Mouse (Mus musculus) forebrain, embryonic 12.5 days (tissue): ENCODE measurements around the gene Ankrd63. TPM values are rescaled to one million over a fixed set of nuclear protein-coding genes. Genes with fewer than 3 reads are reported as not detected.

Experiments
- ATAC-seq: fragments of 200-750 bp; cut with Nextera tagmentation; 2 replicates; pipeline ENCODE4 v1.8.0; 2017; ENCODE audit warnings: moderate TSS enrichment; ENCODE audit not compliant: low FRiP score
- H3K27ac ChIP-seq: fragments of 300-500 bp; sonication (generic); 2 replicates; pipeline ENCODE4 v1.5.1; 2016; ENCODE audit warnings: mild to moderate bottlenecking
- H3K27me3 ChIP-seq: fragments of 300-500 bp; sonication (generic); 2 replicates; pipeline ENCODE4 v1.6.1; 2016; ENCODE audit warnings: mild to moderate bottlenecking
- H3K36me3 ChIP-seq: fragments of 300-500 bp; sonication (generic); replicated peaks from 2 replicates; pipeline ENCODE4 v1.6.1; 2016; ENCODE audit warnings: mild to moderate bottlenecking
- H3K4me1 ChIP-seq: fragments of 300-500 bp; sonication (generic); 2 replicates; pipeline ENCODE4 v1.6.1; 2016
- H3K4me2 ChIP-seq: fragments of 300-500 bp; sonication (generic); 2 replicates; pipeline ENCODE4 v1.6.1; 2016; ENCODE audit warnings: mild to moderate bottlenecking, moderate library complexity
- H3K4me3 ChIP-seq: fragments of 300-500 bp; sonication (generic); replicated peaks from 2 replicates; pipeline ENCODE4 v1.5.1; 2016; ENCODE audit warnings: mild to moderate bottlenecking
- H3K9ac ChIP-seq: fragments of 300-500 bp; sonication (generic); 2 replicates; pipeline ENCODE4 v1.6.1; 2016; ENCODE audit warnings: mild to moderate bottlenecking
- H3K9me3 ChIP-seq: fragments of 300-500 bp; sonication (generic); 2 replicates; pipeline ENCODE4 v1.6.1; 2016
- WGBS: fragments of 180-500 bp; shearing (Covaris S2); methylation state at CpG from one replicate; pipeline ENCODE4 v1.1.7; 2016; 5-methylcytosine and 5-hydroxymethylcytosine counted together
- polyA plus RNA-seq: library from polyadenylated mRNA; unstranded; fragments of >200 nt; fragmentation: Nextera tagmentation; extraction: Ambion mirVana; gene quantifications from 2 replicates; pipeline ENCODE4 v1.2.1, GENCODE M21; 2016

The Ankrd63 gene
- polyA plus RNA-seq, 1 experiment from 2014 or later, result 0.04 TPM

GRCm38 (mm10) chr2:118741183-118741582 lies 37.4 kb upstream of the Ankrd63 start:
- ATAC-seq, result no peak
- WGBS, result 77% methylated on average over 9 of the region's 9 CpGs
- H3K9me3 ChIP-seq, result no peaks in the 10 kb centered on the region

GRCm38 (mm10) chr2:118740341-118740740 lies 36.6 kb upstream of the Ankrd63 start:
- 73% methylated on average over 3 of the region's 3 CpGs for WGBS
- H3K27me3 ChIP-seq, result peaks cover 38% of the 10 kb centered on the region
- no peak for ATAC-seq

More at GRCm38 (mm10) chr2:118741183-118741582, 37.4 kb upstream of the Ankrd63 start:
- H3K4me1 ChIP-seq, result peaks cover 9% of the 10 kb centered on the region
- H3K4me2 ChIP-seq, result no peak overlapping the region
- H3K9ac ChIP-seq, result no peak overlapping the region
- no peaks in the 10 kb centered on the region for H3K36me3 ChIP-seq
- no peak overlapping the region for H3K4me3 ChIP-seq
- H3K27ac ChIP-seq, result no peak overlapping the region
- H3K27me3 ChIP-seq, result peaks cover 38% of the 10 kb centered on the region

GRCm38 (mm10) chr2:118733341-118733740 lies 29.6 kb upstream of the Ankrd63 start:
- 59% methylated on average over 5 of the region's 5 CpGs for WGBS
- Histone ChIP-seq H3K4me2 (no peak overlapping the region), H3K9ac (no peak overlapping the region), H3K36me3 (no peaks in the 10 kb centered on the region), H3K9me3 (no peaks in the 10 kb centered on the region), H3K4me1 (peaks cover 4% of the 10 kb centered on the region), H3K4me3 (no peak overlapping the region), H3K27me3 (peaks cover 31% of the 10 kb centered on the region), H3K27ac (no peak overlapping the region)
- ATAC-seq, result no peak

More at GRCm38 (mm10) chr2:118740341-118740740, 36.6 kb upstream of the Ankrd63 start:
- no peak overlapping the region for H3K4me3 ChIP-seq
- peaks cover 9% of the 10 kb centered on the region for H3K4me1 ChIP-seq
- no peak overlapping the region for H3K4me2 ChIP-seq
- no peak overlapping the region for H3K9ac ChIP-seq
- no peaks in the 10 kb centered on the region for H3K9me3 ChIP-seq
- H3K36me3 ChIP-seq, result no peaks in the 10 kb centered on the region
- H3K27ac ChIP-seq, result no peak overlapping the region

GRCm38 (mm10) chr2:118731981-118732380 lies 28.2 kb upstream of the Ankrd63 start:
- ATAC-seq, result no peak
- WGBS, result 89% methylated on average over 5 of the region's 5 CpGs
- no peak overlapping the region for H3K27ac ChIP-seq
- no peaks in the 10 kb centered on the region for H3K9me3 ChIP-seq
- peaks cover 4% of the 10 kb centered on the region for H3K4me1 ChIP-seq
- H3K4me2 ChIP-seq, result no peak overlapping the region
- no peaks in the 10 kb centered on the region for H3K36me3 ChIP-seq
- H3K4me3 ChIP-seq, result no peak overlapping the region
- peaks cover 44% of the 10 kb centered on the region for H3K27me3 ChIP-seq
- H3K9ac ChIP-seq, result no peak overlapping the region

- no peaks in the 10 kb centered on the region for H3K36me3 ChIP-seq
- peaks cover 4% of the 10 kb centered on the region for H3K4me1 ChIP-seq
- H3K9ac ChIP-seq, result no peak overlapping the region
- H3K4me3 ChIP-seq, result no peak overlapping the region
- WGBS, result 4% methylated on average over 3 of the region's 3 CpGs
- peaks cover 56% of the 10 kb centered on the region for H3K27me3 ChIP-seq
- no peak overlapping the region for H3K27ac ChIP-seq
- no peak overlapping the region for H3K4me2 ChIP-seq
- peak; percentile 51; the same call in 1 of the 2 replicates for ATAC-seq
- H3K9me3 ChIP-seq, result no peaks in the 10 kb centered on the region
These were observed 26.8 kb upstream of the Ankrd63 start for GRCm38 (mm10) chr2:118730622-118730915.

GRCm38 (mm10) chr2:118729816-118730621 lies 26.3 kb upstream of the Ankrd63 start:
- Histone ChIP-seq H3K4me1 (peaks cover 4% of the 10 kb centered on the region), H3K4me3 (no peak overlapping the region), H3K36me3 (no peaks in the 10 kb centered on the region), H3K27ac (no peak overlapping the region), H3K9ac (no peak overlapping the region), H3K4me2 (no peak overlapping the region), H3K27me3 (peaks cover 56% of the 10 kb centered on the region), H3K9me3 (no peaks in the 10 kb centered on the region)
- 26% methylated on average over 8 of the region's 8 CpGs for WGBS
- no peak for ATAC-seq

- H3K9ac ChIP-seq, result no peak overlapping the region
- no peak for ATAC-seq
- H3K4me3 ChIP-seq, result no peak overlapping the region
- no peak overlapping the region for H3K4me2 ChIP-seq
- peaks cover 4% of the 10 kb centered on the region for H3K4me1 ChIP-seq
- WGBS, result 55% methylated on average over 4 of the region's 4 CpGs
- no peaks in the 10 kb centered on the region for H3K36me3 ChIP-seq
- H3K27me3 ChIP-seq, result peaks cover 56% of the 10 kb centered on the region
- no peak overlapping the region for H3K27ac ChIP-seq
- H3K9me3 ChIP-seq, result no peaks in the 10 kb centered on the region
These were observed 25.4 kb upstream of the Ankrd63 start for GRCm38 (mm10) chr2:118729194-118729593.

GRCm38 (mm10) chr2:118728337-118728736 lies 24.6 kb upstream of the Ankrd63 start, which contains the start of gene Plcb2:
TSS of gene Plcb2 (minus strand) at chr2:118728438.
- 21% methylated on average over 7 of the region's 7 CpGs for WGBS
- H3K27me3 ChIP-seq, result peaks cover 56% of the 10 kb centered on the region
- no peak within 1 kb of the TSS for H3K4me2 ChIP-seq
- H3K27ac ChIP-seq, result no peak within 1 kb of the TSS
- no peaks in the 10 kb centered on the region for H3K36me3 ChIP-seq
- H3K9ac ChIP-seq, result no peak within 1 kb of the TSS
- ATAC-seq, result no peak
- H3K4me1 ChIP-seq, result peaks cover 4% of the 10 kb centered on the region
- H3K9me3 ChIP-seq, result no peaks in the 10 kb centered on the region
- H3K4me3 ChIP-seq, result no peak within 1 kb of the TSS

GRCm38 (mm10) chr2:118727911-118728310 lies 24.1 kb upstream of the Ankrd63 start:
- Histone ChIP-seq H3K4me1 (peaks cover 4% of the 10 kb centered on the region), H3K9ac (no peak overlapping the region), H3K36me3 (no peaks in the 10 kb centered on the region), H3K4me2 (no peak overlapping the region), H3K27ac (no peak overlapping the region), H3K4me3 (no peak overlapping the region), H3K27me3 (peaks cover 60% of the 10 kb centered on the region), H3K9me3 (no peaks in the 10 kb centered on the region)
- 29% methylated on average over 9 of the region's 9 CpGs for WGBS
- no peak for ATAC-seq

- no peak overlapping the region for H3K4me3 ChIP-seq
- H3K9ac ChIP-seq, result no peak overlapping the region
- H3K36me3 ChIP-seq, result no peaks in the 10 kb centered on the region
- ATAC-seq, result no peak
- peaks cover 4% of the 10 kb centered on the region for H3K4me1 ChIP-seq
- H3K9me3 ChIP-seq, result no peaks in the 10 kb centered on the region
- no peak overlapping the region for H3K4me2 ChIP-seq
- H3K27me3 ChIP-seq, result peaks cover 63% of the 10 kb centered on the region
- WGBS, result 80% methylated on average over 2 of the region's 2 CpGs
- H3K27ac ChIP-seq, result no peak overlapping the region
These were observed 23.1 kb upstream of the Ankrd63 start for GRCm38 (mm10) chr2:118726873-118727272.

- Histone ChIP-seq H3K27ac (no peak overlapping the region), H3K4me1 (peaks cover 4% of the 10 kb centered on the region), H3K9ac (no peak overlapping the region), H3K27me3 (peaks cover 54% of the 10 kb centered on the region), H3K9me3 (no peaks in the 10 kb centered on the region), H3K4me2 (no peak overlapping the region), H3K4me3 (no peak overlapping the region), H3K36me3 (no peaks in the 10 kb centered on the region)
- no peak for ATAC-seq
- WGBS, result 88% methylated on average over 4 of the region's 4 CpGs
These were observed 21.7 kb upstream of the Ankrd63 start for GRCm38 (mm10) chr2:118725511-118725910.

GRCm38 (mm10) chr2:118723693-118724486 lies 20.1 kb upstream of the Ankrd63 start:
- Histone ChIP-seq H3K36me3 (no peaks in the 10 kb centered on the region), H3K27me3 (peaks cover 41% of the 10 kb centered on the region), H3K4me2 (no peak overlapping the region), H3K4me3 (no peak overlapping the region), H3K9me3 (no peaks in the 10 kb centered on the region), H3K4me1 (peaks cover 4% of the 10 kb centered on the region), H3K9ac (no peak overlapping the region), H3K27ac (no peak overlapping the region)
- no peak for ATAC-seq
- WGBS, result 87% methylated on average over 15 of the region's 15 CpGs
